In the genomic region with DNA sequence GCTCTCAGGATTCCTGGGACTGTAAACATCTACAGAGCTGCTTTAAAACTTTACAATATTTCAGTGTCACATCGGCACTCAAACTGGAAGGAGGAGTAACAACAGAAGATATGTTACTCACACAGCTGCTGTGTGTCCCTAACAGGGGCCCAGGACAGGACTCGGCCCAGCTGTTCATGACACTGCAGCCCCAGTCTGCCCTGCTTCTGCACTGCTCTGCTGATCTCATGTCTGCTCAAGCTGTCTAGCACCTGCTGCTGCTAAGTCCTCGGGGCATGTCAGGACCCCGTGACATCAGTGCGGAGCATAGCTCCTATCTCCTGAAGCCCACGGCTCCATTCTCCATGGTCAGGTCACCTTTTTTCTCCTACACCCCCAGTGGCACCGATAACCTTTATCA, we compare ENCODE assay signal across 21 mouse cellular contexts. TPM values are rescaled to one million over a fixed set of nuclear protein-coding genes. Genes with fewer than 3 reads are reported as not detected.
A peak's percentile ranks its signal among the peaks of the same experiment; 100 is the strongest.
DNase-seq lines count a peak whose midpoint lies in the region; ATAC-seq and TF ChIP-seq lines count a peak whose summit lies in the region.
"Had no signal": no experiment of that assay in that cellular context is flagged by ENCODE, and none has a peak within 500 bp of the region (broad histone marks: within the 10 kb centered on the region; RNA-seq: fewer than 3 reads in every experiment).

No protein-coding gene starts in this region.

- intact Hi-C loops in heart, postnatal 25 days (cut with DNase I) = no loop called here

- H3K4me2 ChIP-seq in liver, postnatal 0 days (ENCODE audit: low read depth, low read length) = no peak overlapping the region
- H3K4me2 ChIP-seq in liver, embryonic 12.5 days = no peak overlapping the region
- no peak overlapping the region for H3K4me2 ChIP-seq in embryonic facial prominence, embryonic 14.5 days (ENCODE audit: low read depth, low read length)
- no peak overlapping the region for H3K4me2 ChIP-seq in limb, embryonic 15.5 days
- H3K4me2 ChIP-seq: embryonic facial prominence, embryonic 13.5 days; intestine, embryonic 15.5 days; midbrain, embryonic 15.5 days; neural tube, embryonic 13.5 days had no signal

- no peak overlapping the region for H3K9ac ChIP-seq in liver, postnatal 0 days (replicated peaks)
- no peak overlapping the region for H3K9ac ChIP-seq in liver, embryonic 12.5 days
- H3K9ac ChIP-seq in embryonic facial prominence, embryonic 14.5 days (ENCODE audit: low read depth, low read length) = no peak overlapping the region
- H3K9ac ChIP-seq in limb, embryonic 15.5 days = no peak overlapping the region
- H3K9ac ChIP-seq: embryonic facial prominence, embryonic 13.5 days; intestine, embryonic 15.5 days; midbrain, embryonic 15.5 days; neural tube, embryonic 13.5 days had no signal

- peak; percentile 56 for ATAC-seq in liver, postnatal 0 days
- no peak for ATAC-seq in liver, embryonic 12.5 days
- peak; percentile 83; the same call in 1 of the 2 replicates for ATAC-seq in embryonic facial prominence, embryonic 14.5 days (ENCODE audit: low read depth)
- ATAC-seq in limb, embryonic 15.5 days (ENCODE audit: insufficient number of reproducible peaks, low FRiP score, low TSS enrichment, low read depth) = peak; percentile 76
- ATAC-seq: forebrain, embryonic 16.5 days; hindbrain, embryonic 16.5 days; intestine, embryonic 15.5 days; midbrain, embryonic 15.5 days had no signal

- no peak for TF ChIP-seq EP300 in liver, postnatal 0 days (IDR thresholded peaks at IDR 0.05; ENCODE audit: low read depth)

- no peaks in the 10 kb centered on the region for H3K27me3 ChIP-seq in liver, postnatal 0 days (ENCODE audit: insufficient read depth, low read length)
- H3K27me3 ChIP-seq in liver, embryonic 12.5 days (replicated peaks) = no peaks in the 10 kb centered on the region
- no peaks in the 10 kb centered on the region for H3K27me3 ChIP-seq in embryonic facial prominence, embryonic 14.5 days (replicated peaks; ENCODE audit: control insufficient read depth, insufficient read depth, low read length)
- no peaks in the 10 kb centered on the region for H3K27me3 ChIP-seq in limb, embryonic 15.5 days
- H3K27me3 ChIP-seq: embryonic facial prominence, embryonic 13.5 days; intestine, embryonic 15.5 days; midbrain, embryonic 15.5 days; neural tube, embryonic 13.5 days had no signal

- peak; percentile 35 for DNase-seq in heart, postnatal 4 days
- no peak for DNase-seq in heart, postnatal 25 days (ENCODE audit: low spot score)
- no peak for DNase-seq in liver, postnatal 0 days
- DNase-seq in embryonic facial prominence, embryonic 14.5 days (ENCODE audit: low spot score) = peak; percentile 72
- no peak for DNase-seq in cerebellum, postnatal 25 days
- DNase-seq in gastrocnemius, postnatal 4 days (ENCODE audit: low spot score in 2 of 2) = no peak
- DNase-seq: adrenal gland, postnatal 36 days; cerebellum, adult 11 months; cerebellum, postnatal 10 days; gastrocnemius, postnatal 25 days; left cerebral cortex, postnatal 4 days; thymus, postnatal 4 days had no signal

- H3K4me1 ChIP-seq in liver, postnatal 0 days (ENCODE audit: insufficient read depth) = no peaks in the 10 kb centered on the region
- no peaks in the 10 kb centered on the region for H3K4me1 ChIP-seq in liver, embryonic 12.5 days
- H3K4me1 ChIP-seq in embryonic facial prominence, embryonic 14.5 days (ENCODE audit: control insufficient read depth, insufficient read depth, low read length) = no peaks in the 10 kb centered on the region
- H3K4me1 ChIP-seq in limb, embryonic 15.5 days = no peaks in the 10 kb centered on the region
- H3K4me1 ChIP-seq: embryonic facial prominence, embryonic 13.5 days; intestine, embryonic 15.5 days; midbrain, embryonic 15.5 days; neural tube, embryonic 13.5 days had no signal

- TF ChIP-seq CTCF in liver, postnatal 0 days (IDR thresholded peaks at IDR 0.05; ENCODE audit: low read depth) = no peak

- 83% methylated on average over 7 of the region's 7 CpGs for WGBS in liver, postnatal 0 days (ENCODE audit: insufficient replicate concordance)
- 87% methylated on average over 7 of the region's 7 CpGs for WGBS in liver, embryonic 12.5 days (ENCODE audit: insufficient replicate concordance)
- 82% methylated on average over 7 of the region's 7 CpGs for WGBS in embryonic facial prominence, embryonic 14.5 days
- WGBS in limb, embryonic 15.5 days = 88% methylated on average over 7 of the region's 7 CpGs

- H3K36me3 ChIP-seq in liver, postnatal 0 days (replicated peaks; ENCODE audit: insufficient read depth, low read length) = peaks cover 92% of the 10 kb centered on the region
- H3K36me3 ChIP-seq in liver, embryonic 12.5 days = peaks cover 98% of the 10 kb centered on the region
- peaks cover 92% of the 10 kb centered on the region for H3K36me3 ChIP-seq in embryonic facial prominence, embryonic 14.5 days (ENCODE audit: control insufficient read depth, insufficient read depth, low read length)
- H3K36me3 ChIP-seq in limb, embryonic 15.5 days = peaks cover 88% of the 10 kb centered on the region

- H3K4me3 ChIP-seq in liver, postnatal 0 days (ENCODE audit: low read depth, low read length) = no peak overlapping the region
- H3K4me3 ChIP-seq in liver, embryonic 12.5 days = no peak overlapping the region
- H3K4me3 ChIP-seq in embryonic facial prominence, embryonic 14.5 days (ENCODE audit: low read depth, low read length) = no peak overlapping the region
- H3K4me3 ChIP-seq in limb, embryonic 15.5 days = no peak overlapping the region
- H3K4me3 ChIP-seq: embryonic facial prominence, embryonic 13.5 days; intestine, embryonic 15.5 days; midbrain, embryonic 15.5 days; neural tube, embryonic 13.5 days had no signal

- H3K9me3 ChIP-seq in liver, postnatal 0 days (ENCODE audit: low read length) = no peaks in the 10 kb centered on the region
- no peaks in the 10 kb centered on the region for H3K9me3 ChIP-seq in liver, embryonic 12.5 days (replicated peaks)
- no peaks in the 10 kb centered on the region for H3K9me3 ChIP-seq in embryonic facial prominence, embryonic 14.5 days (ENCODE audit: control insufficient read depth, low read length)
- no peaks in the 10 kb centered on the region for H3K9me3 ChIP-seq in limb, embryonic 15.5 days
- H3K9me3 ChIP-seq: embryonic facial prominence, embryonic 13.5 days; intestine, embryonic 15.5 days; midbrain, embryonic 15.5 days; neural tube, embryonic 13.5 days had no signal

- no peak overlapping the region for H3K27ac ChIP-seq in liver, postnatal 0 days (ENCODE audit: low read depth)
- no peak overlapping the region for H3K27ac ChIP-seq in liver, embryonic 12.5 days
- no peak overlapping the region for H3K27ac ChIP-seq in embryonic facial prominence, embryonic 14.5 days (replicated peaks; ENCODE audit: low read depth, low read length)
- H3K27ac ChIP-seq in limb, embryonic 15.5 days = no peak overlapping the region
- H3K27ac ChIP-seq: embryonic facial prominence, embryonic 13.5 days; intestine, embryonic 15.5 days; macrophage; midbrain, embryonic 15.5 days; neural tube, embryonic 13.5 days had no signal

RNA-seq across cellular contexts. Expression of gene Zap70, which starts 35.1 kb away (rescaled TPM):
- total RNA-seq in heart, postnatal 4 days (2021) = under 1 TPM; 0.20 to 0.24 TPM
- under 1 TPM; 0.18 to 0.53 TPM for total RNA-seq in heart, postnatal 25 days (2021)
- 0.31 and 0.67 TPM in 2 replicates for polyA plus RNA-seq in liver, postnatal 0 days (2015; fragmentation: Nextera tagmentation; extraction: Ambion mirVana)
- polyA plus RNA-seq in liver, embryonic 12.5 days (2016; fragmentation: Nextera tagmentation; extraction: Ambion mirVana) = not detected in 2 replicates
- 0.36 and 0.67 TPM in 2 replicates for polyA plus RNA-seq in embryonic facial prominence, embryonic 14.5 days (2014; fragmentation: Nextera tagmentation; extraction: Ambion mirVana)
- polyA plus RNA-seq in limb, embryonic 15.5 days (2015; fragmentation: Nextera tagmentation; extraction: Ambion mirVana) = 0.68 and 0.98 TPM in 2 replicates
- total RNA-seq in gastrocnemius, postnatal 4 days (2021) = under 1 TPM; 0.21 to 0.49 TPM
- polyA plus RNA-seq: macrophage had no signal

Comparison
In these comparisons a context has a peak if more than half of its experiments do, and no peak if none do; other contexts are left out.
1. DNase-seq: peak in heart, postnatal 4 days (single experiment) and embryonic facial prominence, embryonic 14.5 days (single experiment); none in heart, postnatal 25 days (single experiment), liver, postnatal 0 days (single experiment), cerebellum, postnatal 25 days (0 of 2) and gastrocnemius, postnatal 4 days (0 of 2).